In the genomic region with DNA sequence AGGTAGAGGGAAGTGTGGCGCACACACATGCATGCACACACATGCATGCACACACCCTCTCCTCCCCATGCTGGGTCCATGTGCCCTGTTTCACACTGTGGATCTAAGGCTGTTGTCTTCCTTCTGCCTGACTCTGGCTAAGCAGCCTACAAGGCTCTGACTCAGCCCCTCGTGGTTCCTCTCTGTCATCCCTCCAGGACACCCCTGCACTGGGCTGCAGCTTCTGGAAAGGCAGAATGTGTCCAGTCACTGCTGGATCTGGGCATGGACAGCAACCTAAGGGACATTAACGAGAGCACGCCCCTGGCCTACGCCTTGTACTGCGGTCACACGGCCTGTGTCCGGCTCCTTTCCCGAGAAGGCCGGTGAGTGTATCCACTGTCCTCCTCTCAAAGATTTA, we compare ENCODE assay signal across 11 mouse cellular contexts.
DNase-seq lines count a peak whose midpoint lies in the region; ATAC-seq and TF ChIP-seq lines count a peak whose summit lies in the region.
"Had no signal": no experiment of that assay in that cellular context is flagged by ENCODE, and none has a peak within 500 bp of the region (broad histone marks: within the 10 kb centered on the region; RNA-seq: fewer than 3 reads in every experiment).

No protein-coding gene starts in this region.

- DNase-seq in adrenal gland, adult 2 months, result peak; percentile 68
- DNase-seq in adrenal gland, adult 8-10 months, result no peak
- no peak for DNase-seq in testis, postnatal 14 days (ENCODE audit: low spot score)
- peak; percentile 65 to 75 for DNase-seq in gastrocnemius, postnatal 36 days
- no peak for DNase-seq in left cerebral cortex, postnatal 14 days (ENCODE audit: low spot score in 2 of 2)
- no peak for DNase-seq in forebrain, embryonic 14.5 days (ENCODE audit: low spot score)
- DNase-seq: kidney, postnatal 25 days had no signal

- ATAC-seq in forebrain, embryonic 14.5 days, result no peak

- H3ac ChIP-seq in myocyte (ENCODE audit: control insufficient read depth, insufficient read length), result no peak overlapping the region

- H3K36me3 ChIP-seq in testis, adult 2 months (ENCODE audit: control insufficient read depth, insufficient read depth, low read length), result no peaks in the 10 kb centered on the region
- H3K36me3 ChIP-seq in myocyte (ENCODE audit: control insufficient read depth, insufficient read depth), result no peaks in the 10 kb centered on the region
- no peaks in the 10 kb centered on the region for H3K36me3 ChIP-seq in forebrain, embryonic 14.5 days (ENCODE audit: control insufficient read depth, insufficient read depth, low read length)
- H3K36me3 ChIP-seq: limb, embryonic 13.5 days had no signal

- H3K27me3 ChIP-seq in testis, adult 2 months (ENCODE audit: control insufficient read depth, insufficient read depth, low read length), result no peaks in the 10 kb centered on the region
- no peaks in the 10 kb centered on the region for H3K27me3 ChIP-seq in myocyte (ENCODE audit: control insufficient read depth, insufficient read depth, insufficient read length)
- no peaks in the 10 kb centered on the region for H3K27me3 ChIP-seq in forebrain, embryonic 14.5 days (replicated peaks; ENCODE audit: control insufficient read depth, insufficient read depth, low read length)
- H3K27me3 ChIP-seq: limb, embryonic 13.5 days; neural tube, embryonic 15.5 days had no signal

- no peak for TF ChIP-seq CTCF in testis, adult 2 months (IDR thresholded peaks at IDR 0.05; ENCODE audit: control insufficient read depth, insufficient read depth, insufficient replicate concordance, low read depth, low read length)

- TF ChIP-seq POLR2A in testis, adult 2 months (IDR thresholded peaks at IDR 0.05; ENCODE audit: control insufficient read depth, low read depth, low read length), result no peak
- TF ChIP-seq POLR2A in myocyte (IDR thresholded peaks at IDR 0.05; ENCODE audit: insufficient read length, low read depth), result peak; percentile 62

- H3K4me1 ChIP-seq in testis, adult 2 months (ENCODE audit: control insufficient read depth, insufficient read depth, low read length), result peaks cover 14% of the 10 kb centered on the region
- H3K4me1 ChIP-seq in forebrain, embryonic 14.5 days (ENCODE audit: control insufficient read depth, insufficient read depth, low read length), result no peaks in the 10 kb centered on the region
- H3K4me1 ChIP-seq: neural tube, embryonic 15.5 days had no signal

- peak overlapping the region; percentile 44 for H3K4me2 ChIP-seq in myocyte (ENCODE audit: low read depth)
- H3K4me2 ChIP-seq in forebrain, embryonic 14.5 days (ENCODE audit: low read length), result no peak overlapping the region
- H3K4me2 ChIP-seq: limb, embryonic 13.5 days; neural tube, embryonic 15.5 days had no signal

- intact Hi-C loops in gastrocnemius, postnatal 36 days (cut with DNase I), result no loop called here
- intact Hi-C loops in left cerebral cortex, postnatal 14 days (cut with DNase I), result no loop called here

- 92% methylated on average over 10 of the region's 10 CpGs for WGBS in forebrain, embryonic 14.5 days

- peak overlapping the region; percentile 53 for H3K4me3 ChIP-seq in testis, adult 2 months (ENCODE audit: control insufficient read depth, low read depth, low read length)
- H3K4me3 ChIP-seq in myocyte, result no peak overlapping the region
- no peak overlapping the region for H3K4me3 ChIP-seq in forebrain, embryonic 14.5 days (ENCODE audit: low read depth, low read length)
- H3K4me3 ChIP-seq: limb, embryonic 13.5 days; neural tube, embryonic 15.5 days had no signal

- H3K79me2 ChIP-seq in myocyte (ENCODE audit: control insufficient read depth, insufficient read depth), result no peaks in the 10 kb centered on the region

- no peak overlapping the region for H3K9ac ChIP-seq in forebrain, embryonic 14.5 days (ENCODE audit: low read length)
- H3K9ac ChIP-seq: limb, embryonic 13.5 days; neural tube, embryonic 15.5 days had no signal

- no peaks in the 10 kb centered on the region for H3K9me3 ChIP-seq in forebrain, embryonic 14.5 days (replicated peaks; ENCODE audit: control insufficient read depth, low read length)
- H3K9me3 ChIP-seq: limb, embryonic 13.5 days; neural tube, embryonic 15.5 days had no signal

- H3K27ac ChIP-seq in testis, adult 2 months (ENCODE audit: control insufficient read depth, insufficient read depth, low read depth, low read length), result no peak overlapping the region
- H3K27ac ChIP-seq in forebrain, embryonic 14.5 days (ENCODE audit: low read depth, low read length), result no peak overlapping the region
- H3K27ac ChIP-seq: limb, embryonic 13.5 days; neural tube, embryonic 15.5 days had no signal

TF ChIP-seq in myocyte, 11 proteins besides CTCF, POLR2A, EP300 and RAD21:
- TF ChIP-seq USF1 (IDR thresholded peaks at IDR 0.05; ENCODE audit: low read depth) (peak; percentile 39), POLR2AphosphoS2 (IDR thresholded peaks at IDR 0.05; ENCODE audit: insufficient read length, low read depth) (peak; percentile 69), REST (IDR thresholded peaks at IDR 0.05; ENCODE audit: insufficient read depth, insufficient read length) (peak; percentile 33), MYOG (IDR thresholded peaks at IDR 0.05; ENCODE audit: control insufficient read depth in 1 of 3, insufficient read depth in 1 of 3, insufficient read length in 2 of 3, low read depth in 2 of 3) (peak in 1 of 3 experiments; percentile 18), TCF3 (IDR thresholded peaks at IDR 0.05; ENCODE audit: insufficient read length, low read depth) (no peak)
TF ChIP-seq in myocyte: peak in this region for 4.

Comparison
In these comparisons a context has a peak if more than half of its experiments do, and no peak if none do; other contexts are left out.
1. DNase-seq: peak in adrenal gland, adult 2 months (single experiment) and gastrocnemius, postnatal 36 days (2 of 2); none in adrenal gland, adult 8-10 months (single experiment), testis, postnatal 14 days (single experiment), left cerebral cortex, postnatal 14 days (0 of 2) and forebrain, embryonic 14.5 days (single experiment).